Mouse (Mus musculus) neural tube, embryonic 15.5 days (tissue): ENCODE results near the gene Klk7. TPM values are rescaled to one million over a fixed set of nuclear protein-coding genes. Genes with fewer than 3 reads are reported as not detected.

ENCODE experiments used
- ATAC-seq: fragments of 200-750 bp; cut with Nextera tagmentation; 2 replicates; pipeline ENCODE4 v1.8.0; 2017; ENCODE audit warnings: mild to moderate bottlenecking, moderate TSS enrichment, moderate library complexity; ENCODE audit not compliant: low FRiP score
- H3K27ac ChIP-seq: fragments of 300-500 bp; sonication (generic); replicated peaks from 2 replicates; pipeline ENCODE4 v1.5.1; 2015; ENCODE audit warnings: mild to moderate bottlenecking, inconsistent platforms
- H3K27me3 ChIP-seq: fragments of 300-500 bp; sonication (generic); replicated peaks from 2 replicates; pipeline ENCODE4 v1.6.1; 2015; ENCODE audit warnings: inconsistent platforms
- H3K36me3 ChIP-seq: fragments of 300-500 bp; sonication (generic); 2 replicates; pipeline ENCODE4 v1.6.1; 2015; ENCODE audit warnings: inconsistent platforms
- H3K4me1 ChIP-seq: fragments of 300-500 bp; sonication (generic); 2 replicates; pipeline ENCODE4 v1.6.1; 2015; ENCODE audit warnings: inconsistent platforms
- H3K4me2 ChIP-seq: fragments of 300-500 bp; sonication (generic); 2 replicates; pipeline ENCODE4 v1.6.1; 2015; ENCODE audit warnings: inconsistent platforms, mild to moderate bottlenecking, moderate library complexity
- H3K4me3 ChIP-seq: fragments of 300-500 bp; sonication (generic); replicated peaks from 2 replicates; pipeline ENCODE4 v1.5.1; 2015; ENCODE audit warnings: mild to moderate bottlenecking, inconsistent platforms
- H3K9ac ChIP-seq: fragments of 300-500 bp; sonication (generic); replicated peaks from 2 replicates; pipeline ENCODE4 v1.6.1; 2015; ENCODE audit warnings: mild to moderate bottlenecking, inconsistent platforms
- H3K9me3 ChIP-seq: fragments of 300-500 bp; sonication (generic); replicated peaks from 2 replicates; pipeline ENCODE4 v1.6.1; 2016; ENCODE audit warnings: inconsistent platforms
- WGBS: fragments of 180-500 bp; shearing (Covaris S2); methylation state at CpG from one replicate; pipeline ENCODE4 v1.1.7; 2015; ENCODE audit warnings: mixed read lengths; 5-methylcytosine and 5-hydroxymethylcytosine counted together
- polyA plus RNA-seq: library from polyadenylated mRNA; unstranded; fragments of >200 nt; fragmentation: Nextera tagmentation; extraction: Ambion mirVana; gene quantifications from 2 replicates; pipeline ENCODE4 v1.2.1, GENCODE M21; 2015

Gene Klk7
- polyA plus RNA-seq, 1 experiment from 2014 or later: not detected

DNA sequence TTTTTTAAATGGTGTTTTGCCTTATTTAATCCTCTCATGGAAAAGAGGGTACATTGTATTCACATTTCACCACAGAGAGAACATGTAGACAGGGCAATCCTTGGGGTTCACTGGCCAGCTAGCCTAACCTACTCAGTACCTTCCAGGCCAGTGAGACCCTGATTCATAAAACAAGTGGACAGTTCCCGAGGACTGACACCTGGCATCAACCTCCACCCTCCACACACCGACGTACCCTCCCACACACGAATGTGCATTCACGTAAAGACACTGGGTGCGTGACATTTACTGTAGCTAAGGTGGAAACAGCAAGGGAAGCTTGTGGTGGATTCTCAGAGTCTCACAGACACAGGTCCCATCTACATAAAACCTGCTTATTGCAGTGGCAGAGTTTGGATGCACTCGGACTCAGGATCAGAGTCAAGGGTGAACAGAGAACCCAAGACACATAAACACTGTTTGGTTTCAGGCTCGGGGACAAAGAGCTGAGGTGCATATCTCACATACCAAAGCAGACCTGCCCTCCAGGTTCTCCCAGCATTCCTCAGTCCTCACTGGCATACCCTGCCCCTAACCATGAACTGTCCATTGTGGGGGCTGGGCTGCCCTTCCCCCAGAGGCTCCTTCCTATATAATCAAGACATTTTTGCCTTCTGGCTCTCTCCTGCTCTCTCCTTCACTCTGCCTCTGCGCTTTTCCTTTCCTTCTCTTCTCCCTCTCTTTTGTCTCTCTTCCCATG, 43.7 kb downstream of the Klk7 start:
- Histone ChIP-seq H3K9me3 (no peaks in the 10 kb centered on the region), H3K27ac (no peak overlapping the region), H3K27me3 (no peaks in the 10 kb centered on the region), H3K4me3 (no peak overlapping the region), H3K4me1 (no peaks in the 10 kb centered on the region), H3K36me3 (no peaks in the 10 kb centered on the region), H3K9ac (no peak overlapping the region), H3K4me2 (no peak overlapping the region)
- 86% methylated on average over 9 of the region's 9 CpGs for WGBS
- no peak for ATAC-seq

DNA sequence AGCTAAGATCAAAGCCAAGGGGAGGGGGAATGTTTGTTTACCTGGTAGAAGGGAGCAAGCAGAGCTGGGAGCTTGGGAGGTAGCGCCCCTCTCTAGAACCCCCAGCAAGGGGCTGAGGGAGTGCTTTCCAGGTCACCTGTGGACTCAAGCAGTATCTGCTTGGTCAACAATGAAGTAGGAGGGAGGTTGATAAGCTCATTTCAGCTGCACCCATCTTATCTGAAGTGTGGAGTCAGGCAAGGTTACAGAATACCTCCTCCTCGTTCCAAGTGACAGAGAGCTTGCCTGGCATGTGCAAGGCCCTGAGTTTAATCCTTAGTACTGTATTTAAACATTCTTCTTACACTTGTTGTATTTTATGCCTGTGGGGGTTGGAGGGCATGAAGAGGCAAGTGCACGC, 44.6 kb downstream of the Klk7 start:
- no peak for ATAC-seq
- Histone ChIP-seq H3K36me3 (no peaks in the 10 kb centered on the region), H3K9ac (no peak overlapping the region), H3K27me3 (no peaks in the 10 kb centered on the region), H3K9me3 (no peaks in the 10 kb centered on the region), H3K27ac (no peak overlapping the region), H3K4me1 (0 out of 2 replicates have a peak, but pooled peaks cover 2% of the 10 kb centered on the region), H3K4me2 (no peak overlapping the region), H3K4me3 (no peak overlapping the region)
- 87% methylated on average over 3 of the region's 3 CpGs for WGBS

DNA sequence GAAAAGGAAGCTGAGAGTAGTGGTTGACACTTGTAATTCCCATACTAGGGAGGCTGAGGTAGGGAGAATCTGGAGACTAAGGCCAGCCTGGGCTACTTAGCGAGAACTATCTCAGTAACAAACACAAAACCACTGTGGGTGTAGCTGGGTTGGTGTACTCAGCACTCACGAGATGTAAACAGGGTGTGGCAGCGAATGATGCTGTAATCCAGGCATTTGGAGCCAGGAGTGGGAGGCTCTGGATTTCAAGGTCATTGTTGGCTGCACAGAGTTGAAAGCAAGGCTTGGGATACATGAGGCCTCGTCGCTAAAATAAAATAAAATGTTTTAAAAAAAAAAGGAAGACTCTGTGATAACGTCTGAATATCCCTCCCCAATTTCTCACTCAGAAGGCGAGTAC, 45.2 kb downstream of the Klk7 start:
- Histone ChIP-seq H3K4me2 (no peak overlapping the region), H3K27ac (no peak overlapping the region), H3K9me3 (no peaks in the 10 kb centered on the region), H3K27me3 (no peaks in the 10 kb centered on the region), H3K36me3 (no peaks in the 10 kb centered on the region), H3K4me3 (no peak overlapping the region), H3K9ac (no peak overlapping the region), H3K4me1 (0 out of 2 replicates have a peak, but pooled peaks cover 2% of the 10 kb centered on the region)
- WGBS: 84% methylated on average over 7 of the region's 7 CpGs
- ATAC-seq: no peak

DNA sequence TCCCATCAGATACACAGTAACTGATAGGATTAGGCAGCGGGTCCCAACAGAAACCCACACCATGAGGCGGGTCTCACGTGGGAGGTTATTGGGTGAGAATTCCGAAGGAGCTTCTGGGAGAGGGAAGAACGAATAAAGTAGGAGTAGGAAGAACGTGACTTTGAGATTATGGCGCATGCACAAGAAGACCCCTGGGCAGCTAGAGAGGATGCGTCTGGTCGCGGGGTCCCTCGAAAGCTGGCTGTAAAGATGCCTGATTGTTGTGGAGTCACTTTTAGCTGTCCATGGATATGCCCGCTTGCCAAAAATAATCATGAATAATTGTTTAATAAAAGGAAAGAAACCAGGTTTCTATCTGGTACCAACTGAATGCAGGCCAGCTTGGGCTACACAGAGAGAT, 46.4 kb downstream of the Klk7 start:
- no peak overlapping the region for H3K4me3 ChIP-seq
- H3K36me3 ChIP-seq: no peaks in the 10 kb centered on the region
- H3K27me3 ChIP-seq: no peaks in the 10 kb centered on the region
- no peak overlapping the region for H3K9ac ChIP-seq
- 0 out of 2 replicates have a peak, but pooled peaks cover 2% of the 10 kb centered on the region for H3K4me1 ChIP-seq
- no peak for ATAC-seq
- no peak overlapping the region for H3K4me2 ChIP-seq
- no peaks in the 10 kb centered on the region for H3K9me3 ChIP-seq
- H3K27ac ChIP-seq: no peak overlapping the region
- 92% methylated on average over 12 of the region's 12 CpGs for WGBS

DNA sequence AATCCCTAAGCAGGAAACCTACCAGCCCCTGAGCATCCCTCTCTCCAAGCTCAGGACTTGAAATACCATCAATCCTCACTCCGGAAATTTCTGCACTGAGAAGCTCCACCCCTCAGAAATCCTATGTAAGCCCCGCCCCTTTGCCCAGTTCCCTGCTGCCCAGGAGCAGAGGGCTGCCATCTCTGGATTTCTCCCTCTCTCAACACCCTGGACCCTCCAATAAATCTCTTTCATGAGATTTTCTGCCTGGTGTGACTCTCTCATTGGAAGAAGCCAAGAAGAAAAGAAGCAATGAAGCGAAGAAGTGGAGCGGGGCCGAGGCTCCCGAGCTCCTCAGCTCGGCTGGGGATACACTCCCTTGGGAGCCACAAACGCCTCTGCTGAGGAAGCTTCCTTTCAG, 49.3 kb downstream of the Klk7 start:
- Histone ChIP-seq H3K9me3 (no peaks in the 10 kb centered on the region), H3K27ac (no peak overlapping the region), H3K27me3 (no peaks in the 10 kb centered on the region), H3K4me2 (peak overlapping the region; percentile 39), H3K9ac (no peak overlapping the region), H3K36me3 (no peaks in the 10 kb centered on the region), H3K4me1 (0 out of 2 replicates have a peak, but pooled peaks cover 2% of the 10 kb centered on the region), H3K4me3 (no peak overlapping the region)
- no peak for ATAC-seq
- WGBS: 32% methylated on average over 8 of the region's 8 CpGs

Other genes with a start within 250 kb of the Klk7 start
- 6.7 and 7.5 TPM in 2 replicates for gene Zfp658, start 249.0 kb upstream of the Klk7 start, polyA plus RNA-seq
- gene Zfp719, start 231.7 kb upstream of the Klk7 start, polyA plus RNA-seq: 13.3 and 13.7 TPM in 2 replicates
- 0.32 and 0.42 TPM in 2 replicates for gene Zfp819, start 204.1 kb upstream of the Klk7 start, polyA plus RNA-seq
- gene Ceacam18, start 176.6 kb upstream of the Klk7 start, polyA plus RNA-seq: 0.36 TPM in 1 of 2 replicates, not detected in the other
- gene Siglece, start 151.1 kb upstream of the Klk7 start, polyA plus RNA-seq: 0.23 and 0.56 TPM in 2 replicates
- gene Ctu1, start 139.3 kb upstream of the Klk7 start, polyA plus RNA-seq: 19.9 and 22.3 TPM in 2 replicates
- not detected in 2 replicates for gene Klk14, start 120.9 kb upstream of the Klk7 start, polyA plus RNA-seq
- 0.17 and 0.38 TPM in 2 replicates for gene Klk13, start 98.7 kb upstream of the Klk7 start, polyA plus RNA-seq
- not detected in 2 replicates for gene Klk12, start 42.4 kb upstream of the Klk7 start, polyA plus RNA-seq
- gene Klk11, start 36.7 kb upstream of the Klk7 start, polyA plus RNA-seq: 0.33 TPM in 1 of 2 replicates, not detected in the other
- gene Klk10, start 30.3 kb upstream of the Klk7 start, polyA plus RNA-seq: 0.10 and 0.51 TPM in 2 replicates
- gene Klk9, start 19.4 kb upstream of the Klk7 start, polyA plus RNA-seq: 0.23 TPM in 1 of 2 replicates, not detected in the other
- gene Klk8, start 13.7 kb upstream of the Klk7 start, polyA plus RNA-seq: 12.6 and 15.5 TPM in 2 replicates
- not detected in 2 replicates for gene Klk6, start 13.2 kb downstream of the Klk7 start, polyA plus RNA-seq
- not detected in 2 replicates for gene Klk5, start 30.7 kb downstream of the Klk7 start, polyA plus RNA-seq
- gene Klk4, start 69.9 kb downstream of the Klk7 start, polyA plus RNA-seq: 0.28 TPM in 1 of 2 replicates, not detected in the other
- not detected in 2 replicates for gene Klk15, start 122.4 kb downstream of the Klk7 start, polyA plus RNA-seq
- not detected in 2 replicates for gene Klk1b8, start 139.4 kb downstream of the Klk7 start, polyA plus RNA-seq
- gene Klk1b1, start 155.5 kb downstream of the Klk7 start, polyA plus RNA-seq: not detected in 2 replicates
- not detected in 2 replicates for gene Klk1b9, start 164.8 kb downstream of the Klk7 start, polyA plus RNA-seq
- gene Klk1b11, start 184.6 kb downstream of the Klk7 start, polyA plus RNA-seq: not detected in 2 replicates
- not detected in 2 replicates for gene Klk1b26, start 200.9 kb downstream of the Klk7 start, polyA plus RNA-seq
- not detected in 2 replicates for gene Klk1b27, start 241.0 kb downstream of the Klk7 start, polyA plus RNA-seq